Mouse (Mus musculus): ENCODE data around the gene Retreg3. TPM values are rescaled to one million over a fixed set of nuclear protein-coding genes. Genes with fewer than 3 reads are reported as not detected.

Retreg3 gene
- polyA plus RNA-seq, 1 experiment from 2014 or later, result 18.8 TPM

DNA sequence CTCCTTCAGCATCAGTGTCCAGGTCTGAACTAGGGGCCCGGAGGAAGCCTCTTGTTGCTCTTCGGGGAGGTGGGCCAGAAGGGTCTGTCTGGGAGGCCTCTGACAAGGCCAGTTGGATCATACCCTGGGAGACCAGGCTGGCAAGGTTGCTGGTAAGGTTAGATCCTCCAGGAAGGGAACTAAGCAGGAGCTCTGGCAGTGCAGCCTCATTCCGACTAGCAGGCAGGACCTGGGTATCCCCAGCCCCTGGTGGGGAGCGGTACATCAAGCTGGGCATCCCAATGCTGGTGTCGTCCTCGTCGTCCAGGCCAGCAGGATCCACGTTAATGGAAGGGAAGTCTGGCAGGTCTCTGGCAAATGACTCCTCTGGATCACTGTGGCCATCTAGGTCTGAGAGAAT lies 21.5 kb downstream of the Retreg3 start:
- Histone ChIP-seq H3K4me1 (ENCODE audit: insufficient read depth, low read depth, low read length) (peaks cover 8% of the 10 kb centered on the region), H3K4me3 (ENCODE audit: low read depth, low read length) (no peak overlapping the region), H3K27ac (ENCODE audit: low read length) (no peak overlapping the region), H3K36me3 (ENCODE audit: insufficient read depth, low read length) (peaks cover 47% of the 10 kb centered on the region), H3K27me3 (replicated peaks; ENCODE audit: insufficient read depth, low read length) (no peaks in the 10 kb centered on the region), H3K4me2 (replicated peaks; ENCODE audit: low read depth, low read length) (no peak overlapping the region), H3K9ac (replicated peaks; ENCODE audit: low read depth) (no peak overlapping the region), H3K9me3 (ENCODE audit: low read length) (no peaks in the 10 kb centered on the region)
- DNase-seq (ENCODE audit: low spot score) (no peak), ATAC-seq (no peak)
- no peak for TF ChIP-seq EP300 (IDR thresholded peaks at IDR 0.05)
- TF ChIP-seq CTCF (IDR thresholded peaks at IDR 0.05), result no peak
- WGBS, result 91% methylated on average over 8 of the region's 8 CpGs

DNA sequence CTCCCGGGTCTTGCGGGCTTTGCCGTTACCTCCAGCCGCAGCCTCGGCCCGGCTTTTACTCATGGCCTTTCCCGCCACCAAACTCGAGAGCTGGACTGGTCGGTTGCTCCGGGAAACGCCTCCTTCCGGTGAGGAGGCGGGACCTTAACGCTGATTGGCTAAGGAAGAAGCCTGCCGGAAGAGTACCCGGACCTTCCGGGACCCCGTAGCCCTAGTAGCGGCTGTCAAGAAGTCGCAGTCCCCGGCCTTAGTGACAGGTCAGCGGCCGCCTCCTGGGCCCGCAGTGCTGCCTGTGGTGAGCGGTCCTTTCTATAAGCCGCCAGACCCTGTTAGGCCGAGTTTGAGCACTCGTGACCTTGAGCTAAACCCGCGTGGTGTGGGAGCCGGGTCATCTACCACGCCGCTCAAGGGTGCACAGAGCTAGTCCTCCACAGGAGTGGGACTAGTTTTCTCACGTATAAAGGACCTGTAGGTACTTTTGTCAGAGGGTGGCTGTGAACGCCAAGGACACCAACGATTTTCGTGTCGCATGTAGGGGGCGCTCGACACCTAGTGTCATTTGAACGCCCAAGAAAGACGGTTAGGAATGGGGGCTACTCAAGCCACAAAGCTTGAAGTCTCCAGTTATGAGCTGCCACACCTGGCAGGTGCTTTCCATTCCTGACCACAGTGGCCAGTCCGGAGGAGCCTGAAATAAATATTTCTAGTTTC lies 24.2 kb downstream of the Retreg3 start, which contains the start of gene Psmc3ip:
TSS of gene Psmc3ip (minus strand) at position 123 of the 711 bp plus-strand sequence.
- Histone ChIP-seq H3K4me1 (ENCODE audit: insufficient read depth, low read depth, low read length) (peaks cover 8% of the 10 kb centered on the region), H3K4me2 (replicated peaks; ENCODE audit: low read depth, low read length) (peak within 1 kb of the TSS; percentile 88), H3K27me3 (replicated peaks; ENCODE audit: insufficient read depth, low read length) (no peaks in the 10 kb centered on the region), H3K9me3 (ENCODE audit: low read length) (no peaks in the 10 kb centered on the region), H3K9ac (replicated peaks; ENCODE audit: low read depth) (peak within 1 kb of the TSS; percentile 73), H3K36me3 (ENCODE audit: insufficient read depth, low read length) (peaks cover 43% of the 10 kb centered on the region), H3K27ac (ENCODE audit: low read length) (peak within 1 kb of the TSS; percentile 92), H3K4me3 (ENCODE audit: low read depth, low read length) (peak within 1 kb of the TSS; percentile 71)
- peak; percentile 99 for ATAC-seq
- WGBS, result under 1% methylated on average over 43 of the region's 43 CpGs
- no peak for TF ChIP-seq EP300 (IDR thresholded peaks at IDR 0.05)
- TF ChIP-seq CTCF (IDR thresholded peaks at IDR 0.05), result peak; percentile 84
- DNase-seq (ENCODE audit: low spot score), result peak; percentile 98

DNA sequence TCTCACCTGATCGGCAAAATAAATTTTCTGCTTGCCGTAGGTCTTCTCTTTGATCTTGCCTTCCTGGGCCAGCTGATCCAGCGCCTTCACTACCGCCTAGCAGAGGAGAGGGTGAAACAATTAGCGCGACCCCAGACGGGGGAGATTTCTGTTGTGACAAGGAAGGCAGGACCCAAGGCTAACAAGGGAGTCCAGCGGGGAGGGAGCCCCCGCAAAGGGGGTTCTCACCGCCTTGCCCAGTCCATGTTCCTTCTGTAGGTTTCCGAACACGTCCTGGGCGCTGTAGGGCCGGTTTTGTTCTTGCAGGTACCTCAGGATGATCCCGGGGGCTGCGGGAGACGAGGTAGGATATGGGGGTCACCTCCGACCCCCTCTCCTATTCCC lies 24.8 kb downstream of the Retreg3 start:
- no peaks in the 10 kb centered on the region for H3K9me3 ChIP-seq (ENCODE audit: low read length)
- peaks cover 38% of the 10 kb centered on the region for H3K36me3 ChIP-seq (ENCODE audit: insufficient read depth, low read length)
- no peak for ATAC-seq
- DNase-seq (ENCODE audit: low spot score), result no peak
- no peaks in the 10 kb centered on the region for H3K27me3 ChIP-seq (replicated peaks; ENCODE audit: insufficient read depth, low read length)
- peak overlapping the region; percentile 71 for H3K4me3 ChIP-seq (ENCODE audit: low read depth, low read length)
- H3K27ac ChIP-seq (ENCODE audit: low read length), result no peak overlapping the region
- peaks cover 8% of the 10 kb centered on the region for H3K4me1 ChIP-seq (ENCODE audit: insufficient read depth, low read depth, low read length)
- H3K4me2 ChIP-seq (replicated peaks; ENCODE audit: low read depth, low read length), result peak overlapping the region; percentile 88
- no peak for TF ChIP-seq CTCF (IDR thresholded peaks at IDR 0.05)
- TF ChIP-seq EP300 (IDR thresholded peaks at IDR 0.05), result no peak
- 1% methylated on average over 18 of the region's 18 CpGs for WGBS
- peak overlapping the region; percentile 73 for H3K9ac ChIP-seq (replicated peaks; ENCODE audit: low read depth)

DNA sequence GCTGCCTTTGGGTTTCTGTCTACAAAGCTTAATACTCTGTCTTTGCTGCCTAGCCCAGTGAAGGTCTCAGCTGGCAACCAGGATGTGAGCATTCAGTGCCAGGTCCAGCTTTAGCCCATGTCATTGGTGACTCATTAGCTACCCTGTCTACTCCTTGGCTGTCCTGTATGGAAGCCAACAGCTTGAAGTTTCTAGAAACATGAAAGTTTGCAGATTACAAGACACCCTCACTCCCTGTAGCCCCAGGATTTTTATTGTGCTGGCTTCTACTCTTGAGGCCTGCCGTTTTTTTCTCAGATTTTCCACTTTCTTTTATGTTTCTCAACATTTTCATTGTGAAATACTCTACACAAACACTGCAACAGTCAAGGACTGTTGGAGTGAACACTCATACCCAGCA lies 29.8 kb downstream of the Retreg3 start:
- H3K27me3 ChIP-seq (replicated peaks; ENCODE audit: insufficient read depth, low read length), result no peaks in the 10 kb centered on the region
- H3K36me3 ChIP-seq (ENCODE audit: insufficient read depth, low read length), result peaks cover 15% of the 10 kb centered on the region; the same call in 1 of the 2 replicates
- peak overlapping the region; percentile 44; the same call in 1 of the 2 replicates for H3K27ac ChIP-seq (ENCODE audit: low read length)
- 51% methylated on average over 1 of the region's 1 CpGs for WGBS
- TF ChIP-seq CTCF (IDR thresholded peaks at IDR 0.05) (no peak), EP300 (IDR thresholded peaks at IDR 0.05) (peak; percentile 35; the same call in 1 of the 2 replicates)
- ATAC-seq, result peak; percentile 13; the same call in 1 of the 2 replicates
- H3K4me3 ChIP-seq (ENCODE audit: low read depth, low read length), result no peak overlapping the region
- H3K9me3 ChIP-seq (ENCODE audit: low read length), result no peaks in the 10 kb centered on the region
- peaks cover 19% of the 10 kb centered on the region; the same call in 1 of the 2 replicates for H3K4me1 ChIP-seq (ENCODE audit: insufficient read depth, low read depth, low read length)
- no peak overlapping the region for H3K4me2 ChIP-seq (replicated peaks; ENCODE audit: low read depth, low read length)
- DNase-seq (ENCODE audit: low spot score), result peak; percentile 73
- H3K9ac ChIP-seq (replicated peaks; ENCODE audit: low read depth), result no peak overlapping the region

DNA sequence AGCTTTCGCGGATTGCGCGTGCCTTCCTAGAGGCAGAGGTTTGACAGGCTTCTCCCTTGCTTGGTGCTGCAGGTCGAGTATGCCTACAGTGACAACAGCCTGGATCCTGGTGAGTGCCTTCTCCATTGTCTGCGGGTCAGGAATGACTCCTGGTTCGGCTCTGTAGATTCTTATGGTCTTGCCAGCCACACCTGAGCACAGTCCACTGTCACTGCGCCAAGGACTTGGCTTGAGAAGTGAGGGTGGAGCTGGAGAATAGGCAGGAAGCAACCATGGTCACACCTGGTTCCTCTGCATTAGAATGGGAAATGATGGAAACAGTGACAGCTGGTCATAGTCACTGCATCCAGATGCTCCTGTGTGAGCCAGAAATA lies 32.0 kb downstream of the Retreg3 start:
- TF ChIP-seq CTCF (IDR thresholded peaks at IDR 0.05), result no peak
- no peak for TF ChIP-seq EP300 (IDR thresholded peaks at IDR 0.05)
- ATAC-seq, result no peak
- DNase-seq (ENCODE audit: low spot score), result peak; percentile 68

DNA sequence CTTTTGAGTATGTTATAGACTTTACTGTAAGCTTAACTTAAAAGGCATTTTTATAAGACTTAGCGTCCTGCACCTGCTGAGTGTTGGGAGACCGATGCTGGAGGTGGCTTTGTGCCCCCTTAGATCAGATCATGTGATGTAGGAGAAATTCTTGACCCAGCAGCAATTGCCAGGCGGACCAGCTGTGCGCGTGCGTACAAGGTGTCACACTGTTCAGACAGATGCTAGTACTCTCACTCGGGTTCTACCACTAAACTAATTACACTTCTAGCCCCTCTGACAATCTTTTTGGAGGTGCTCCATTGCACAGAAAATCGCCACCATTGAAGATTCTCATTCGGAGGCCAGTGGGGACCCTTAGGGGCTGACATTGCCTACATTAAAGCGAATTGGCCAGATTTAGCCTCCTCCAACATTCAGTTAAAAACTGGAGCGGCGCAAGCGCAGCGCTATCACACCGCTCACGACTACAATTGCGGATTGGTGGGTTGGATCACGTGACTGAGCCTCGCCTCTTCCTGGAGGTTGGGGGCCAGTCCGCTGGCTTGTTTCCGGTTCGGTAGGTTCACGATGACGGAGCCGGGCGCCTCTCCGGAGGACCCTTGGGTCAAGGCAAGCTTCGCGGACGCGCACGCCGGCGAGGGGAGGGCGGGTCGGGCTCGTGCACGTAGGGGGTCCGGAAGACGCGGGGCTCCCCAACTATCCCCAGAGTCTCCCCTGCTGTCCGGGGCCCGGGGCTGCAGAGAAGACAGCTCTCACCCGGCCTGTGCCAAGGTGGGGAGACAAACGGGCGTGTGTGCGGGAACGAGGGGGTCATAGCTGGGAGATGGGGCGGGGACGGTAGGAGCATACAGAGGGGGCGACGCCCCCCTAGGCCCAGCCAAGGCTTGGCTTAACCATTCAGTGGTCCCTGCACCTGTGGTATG lies 32.7 kb downstream of the Retreg3 start, which contains the start of gene Mlx:
TSS of gene Mlx (plus strand) at position 522 of the 926 bp plus-strand sequence.
- 1% methylated on average over 52 of the region's 52 CpGs for WGBS
- H3K4me3 ChIP-seq (ENCODE audit: low read depth, low read length), result peak within 1 kb of the TSS; percentile 67
- H3K27me3 ChIP-seq (replicated peaks; ENCODE audit: insufficient read depth, low read length), result no peaks in the 10 kb centered on the region
- H3K9me3 ChIP-seq (ENCODE audit: low read length), result no peaks in the 10 kb centered on the region
- H3K4me2 ChIP-seq (replicated peaks; ENCODE audit: low read depth, low read length), result peak within 1 kb of the TSS; percentile 96
- ATAC-seq, result peak; percentile 84
- peaks cover 20% of the 10 kb centered on the region; the same call in 1 of the 2 replicates for H3K4me1 ChIP-seq (ENCODE audit: insufficient read depth, low read depth, low read length)
- DNase-seq (ENCODE audit: low spot score), result peak; percentile 99
- peaks cover 11% of the 10 kb centered on the region; the same call in 1 of the 2 replicates for H3K36me3 ChIP-seq (ENCODE audit: insufficient read depth, low read length)
- TF ChIP-seq CTCF (IDR thresholded peaks at IDR 0.05), result no peak
- no peak for TF ChIP-seq EP300 (IDR thresholded peaks at IDR 0.05)
- peak within 1 kb of the TSS; percentile 77 for H3K9ac ChIP-seq (replicated peaks; ENCODE audit: low read depth)
- peak within 1 kb of the TSS; percentile 85 for H3K27ac ChIP-seq (ENCODE audit: low read length)

More for the DNA sequence above, 32.0 kb downstream of the Retreg3 start:
- Histone ChIP-seq H3K9ac (replicated peaks; ENCODE audit: low read depth) (peak overlapping the region; percentile 77), H3K27me3 (replicated peaks; ENCODE audit: insufficient read depth, low read length) (no peaks in the 10 kb centered on the region), H3K4me2 (replicated peaks; ENCODE audit: low read depth, low read length) (peak overlapping the region; percentile 96), H3K9me3 (ENCODE audit: low read length) (no peaks in the 10 kb centered on the region), H3K36me3 (ENCODE audit: insufficient read depth, low read length) (peaks cover 15% of the 10 kb centered on the region; the same call in 1 of the 2 replicates), H3K4me1 (ENCODE audit: insufficient read depth, low read depth, low read length) (peaks cover 20% of the 10 kb centered on the region; the same call in 1 of the 2 replicates), H3K27ac (ENCODE audit: low read length) (peak overlapping the region; percentile 85), H3K4me3 (ENCODE audit: low read depth, low read length) (peak overlapping the region; percentile 67)
- 2% methylated on average over 8 of the region's 8 CpGs for WGBS

Measured in lung, postnatal 0 days (tissue).